Mouse (Mus musculus): ENCODE measurements around the gene Usp15. TPM values are rescaled to one million over a fixed set of nuclear protein-coding genes. Genes with fewer than 3 reads are reported as not detected.

Usp15 gene
- polyA plus RNA-seq, 1 experiment from 2014 or later = 52.7 TPM

GRCm38 (mm10) chr10:123199615-123200319, 3.0 kb upstream of the Usp15 start:
- in situ Hi-C loops (cut with MboI; ENCODE audit: low pct_unique_long_range_greater_than_20kb) = no loop called here

GRCm38 (mm10) chr10:123199119-123199518, 2.3 kb upstream of the Usp15 start:
- ChIA-PET POLR2A (no interaction called here), CTCF (no interaction called here)
- in situ Hi-C loops (cut with MboI; ENCODE audit: low pct_unique_long_range_greater_than_20kb) = no loop called here
- H3K27me3 ChIP-seq = no peaks in the 10 kb centered on the region
- no peak for TF ChIP-seq CTCF (IDR thresholded peaks at IDR 0.05)
- DNase-seq (ENCODE audit: low read depth, low spot score) (no peak), ATAC-seq (no peak)

More at GRCm38 (mm10) chr10:123199615-123200319, 3.0 kb upstream of the Usp15 start:
- no peaks in the 10 kb centered on the region for H3K27me3 ChIP-seq
- POLR2A ChIA-PET = no interaction called here
- TF ChIP-seq CTCF (IDR thresholded peaks at IDR 0.05) = no peak
- ATAC-seq (no peak), DNase-seq (ENCODE audit: low read depth, low spot score) (no peak)
- CTCF ChIA-PET = no interaction called here

DNA sequence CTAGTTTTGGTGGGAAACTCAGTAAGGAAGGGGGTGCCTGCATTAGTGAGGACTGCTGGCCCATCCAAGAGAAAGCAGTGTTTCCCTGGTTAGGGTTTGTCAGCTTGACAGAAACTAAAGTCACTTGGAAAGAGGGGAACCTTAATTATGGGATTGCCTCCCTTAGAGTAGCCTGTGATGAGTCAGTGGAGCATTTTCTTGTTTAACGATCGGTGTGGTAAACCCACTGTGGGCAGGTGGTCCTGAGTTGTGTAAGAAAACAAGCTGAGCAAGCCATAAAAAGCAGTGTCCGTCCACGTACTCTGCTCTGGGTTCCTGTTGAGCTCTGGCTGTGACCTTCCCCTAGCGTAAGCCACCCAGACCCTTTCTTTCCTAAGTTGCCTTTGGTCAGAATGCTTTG, 1.4 kb upstream of the Usp15 start:
- no peak for DNase-seq (ENCODE audit: low read depth, low spot score)
- ChIA-PET POLR2A (no interaction called here), CTCF (no interaction called here)
- in situ Hi-C loops (cut with MboI; ENCODE audit: low pct_unique_long_range_greater_than_20kb) = no loop called here
- H3K27me3 ChIP-seq = no peaks in the 10 kb centered on the region
- no peak for TF ChIP-seq CTCF (IDR thresholded peaks at IDR 0.05)
- ATAC-seq = no peak

DNA sequence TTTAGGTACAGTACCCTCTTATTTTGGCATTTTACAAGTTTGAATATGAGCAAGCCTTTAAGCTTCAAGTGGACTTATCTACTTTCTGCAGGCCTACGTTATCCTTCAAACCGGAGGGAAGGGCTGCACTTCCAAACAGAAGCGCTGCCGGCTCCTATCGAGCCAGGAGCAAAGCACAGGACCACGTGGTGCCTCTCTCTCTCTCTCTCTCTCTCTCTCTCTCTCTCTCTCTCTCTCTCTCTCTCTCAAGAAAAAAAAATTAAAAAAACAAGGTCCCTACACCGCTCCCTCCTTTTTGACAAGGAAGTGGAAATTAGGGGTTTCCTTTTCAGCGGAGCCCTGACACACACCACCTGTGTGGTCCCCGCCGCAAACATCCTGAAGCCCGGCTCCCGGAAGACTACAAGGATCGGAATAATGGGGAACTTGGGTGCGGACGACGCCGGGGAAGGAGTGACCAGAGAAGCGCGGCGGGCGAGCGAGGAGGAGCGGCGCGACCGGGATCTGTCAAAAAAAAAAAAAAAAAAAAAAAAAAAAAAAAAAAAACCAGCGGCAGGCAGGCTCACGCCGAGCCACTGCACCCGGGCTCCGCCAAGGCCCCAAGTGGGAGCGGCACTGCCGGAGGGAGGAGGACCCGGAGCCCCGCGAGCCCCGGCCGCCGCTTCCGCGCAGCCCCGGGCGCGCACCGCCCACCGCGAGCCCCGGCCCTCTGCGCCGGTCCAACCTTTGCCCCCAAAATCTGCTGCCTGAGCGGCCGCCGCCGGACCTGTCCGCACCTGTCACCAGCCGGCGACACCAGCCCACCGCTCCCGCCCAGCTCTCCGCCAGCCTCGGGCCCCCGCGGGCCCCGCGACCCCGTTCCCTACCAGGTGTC, 597 bp downstream of the Usp15 start:
- ATAC-seq = peak; percentile 52
- ChIA-PET POLR2A (interaction anchor here (0.5 kb wide), 1 partner anchor 403 kb away, joined by 3 read pairs; no protein-coding TSS in a partner anchor), CTCF (no interaction called here)
- TF ChIP-seq CTCF (IDR thresholded peaks at IDR 0.05) = no peak
- peak; percentile 6 for DNase-seq (ENCODE audit: low read depth, low spot score)
- H3K27me3 ChIP-seq = no peaks in the 10 kb centered on the region
- in situ Hi-C loops (cut with MboI; ENCODE audit: low pct_unique_long_range_greater_than_20kb) = no loop called here

- no peak for DNase-seq (ENCODE audit: low read depth, low spot score)
- CTCF ChIA-PET = no interaction called here
- POLR2A ChIA-PET = interaction anchor here (0.5 kb wide), 1 partner anchor 403 kb away, joined by 3 read pairs; no protein-coding TSS in a partner anchor
- H3K27me3 ChIP-seq = no peaks in the 10 kb centered on the region
- in situ Hi-C loops (cut with MboI; ENCODE audit: low pct_unique_long_range_greater_than_20kb) = no loop called here
- ATAC-seq = no peak
- no peak for TF ChIP-seq CTCF (IDR thresholded peaks at IDR 0.05)
These were observed 1.3 kb downstream of the Usp15 start for GRCm38 (mm10) chr10:123195501-123195900.

- DNase-seq (ENCODE audit: low read depth, low spot score) = no peak
- ATAC-seq = no peak
- no peak for TF ChIP-seq CTCF (IDR thresholded peaks at IDR 0.05)
- in situ Hi-C loops (cut with MboI; ENCODE audit: low pct_unique_long_range_greater_than_20kb) = no loop called here
- ChIA-PET CTCF (no interaction called here), POLR2A (no interaction called here)
- no peaks in the 10 kb centered on the region for H3K27me3 ChIP-seq
These were observed 5.8 kb downstream of the Usp15 start for GRCm38 (mm10) chr10:123191038-123191437.

DNA sequence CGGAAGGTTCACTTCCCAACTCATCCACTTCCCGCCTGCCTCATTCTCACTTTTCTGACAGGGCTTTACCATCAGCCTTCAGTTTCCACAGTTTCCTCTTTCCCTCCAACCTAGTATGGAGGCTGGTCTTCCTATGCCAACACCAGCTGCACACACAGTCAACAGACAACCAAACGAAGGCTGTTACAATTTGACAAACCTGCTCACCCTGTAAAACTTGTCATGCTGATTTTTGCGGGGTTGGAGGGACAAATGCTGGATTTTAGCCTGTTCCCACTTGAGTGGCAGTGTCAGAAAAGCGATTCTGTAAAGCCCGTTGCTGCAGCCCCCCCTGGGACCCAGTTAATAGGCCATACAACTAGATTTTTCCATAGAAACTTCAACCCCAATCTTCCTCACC, 9.5 kb downstream of the Usp15 start:
- ATAC-seq = no peak
- in situ Hi-C loops (cut with MboI; ENCODE audit: low pct_unique_long_range_greater_than_20kb) = no loop called here
- POLR2A ChIA-PET = no interaction called here
- no peaks in the 10 kb centered on the region for H3K27me3 ChIP-seq
- TF ChIP-seq CTCF (IDR thresholded peaks at IDR 0.05) = no peak
- no peak for DNase-seq (ENCODE audit: low read depth, low spot score)
- CTCF ChIA-PET = interaction anchor here (1.3 to 1.5 kb wide), 2 partner anchors 12 to 18 kb away, joined by 4 read pairs; no protein-coding TSS in a partner anchor

- CTCF ChIA-PET = no interaction called here
- ATAC-seq (no peak), DNase-seq (ENCODE audit: low read depth, low spot score) (no peak)
- TF ChIP-seq CTCF (IDR thresholded peaks at IDR 0.05) = no peak
- in situ Hi-C loops (cut with MboI; ENCODE audit: low pct_unique_long_range_greater_than_20kb) = no loop called here
- H3K27me3 ChIP-seq = no peaks in the 10 kb centered on the region
- POLR2A ChIA-PET = no interaction called here
These were observed 10.9 kb downstream of the Usp15 start for GRCm38 (mm10) chr10:123185907-123186306.

GRCm38 (mm10) chr10:123183743-123184142, 13.1 kb downstream of the Usp15 start:
- ChIA-PET CTCF (no interaction called here), POLR2A (no interaction called here)
- no peaks in the 10 kb centered on the region for H3K27me3 ChIP-seq
- in situ Hi-C loops (cut with MboI; ENCODE audit: low pct_unique_long_range_greater_than_20kb) = no loop called here
- DNase-seq (ENCODE audit: low read depth, low spot score) = peak; percentile 4
- no peak for TF ChIP-seq CTCF (IDR thresholded peaks at IDR 0.05)
- ATAC-seq = peak; percentile 54

GRCm38 (mm10) chr10:123183243-123183642, 13.6 kb downstream of the Usp15 start:
- no peaks in the 10 kb centered on the region for H3K27me3 ChIP-seq
- ChIA-PET CTCF (no interaction called here), POLR2A (no interaction called here)
- ATAC-seq (no peak), DNase-seq (ENCODE audit: low read depth, low spot score) (no peak)
- in situ Hi-C loops (cut with MboI; ENCODE audit: low pct_unique_long_range_greater_than_20kb) = no loop called here
- TF ChIP-seq CTCF (IDR thresholded peaks at IDR 0.05) = no peak

DNA sequence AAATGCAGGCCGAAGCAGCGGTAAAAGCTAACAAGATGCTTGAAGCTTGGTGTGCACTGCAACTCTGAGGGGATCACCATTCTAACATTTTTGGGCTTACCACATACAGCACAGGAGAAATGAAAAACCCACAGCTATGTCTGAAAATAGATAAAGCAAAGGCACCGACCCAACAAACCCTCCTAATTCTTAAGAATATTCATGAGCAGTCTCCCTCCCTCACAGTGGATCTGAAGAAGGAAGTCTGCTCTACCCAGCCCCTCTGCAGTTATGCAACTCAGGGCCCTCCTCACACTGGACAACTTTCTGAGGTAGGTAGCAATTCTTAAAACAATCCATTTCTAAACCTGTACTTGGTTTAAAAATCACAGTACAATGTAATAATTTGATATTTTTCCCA, 14.4 kb downstream of the Usp15 start:
- DNase-seq (ENCODE audit: low read depth, low spot score) (no peak), ATAC-seq (no peak)
- H3K27me3 ChIP-seq = no peaks in the 10 kb centered on the region
- ChIA-PET POLR2A (no interaction called here), CTCF (interaction anchor here (1.0 kb wide), 1 partner anchor 13 kb away, joined by 3 read pairs; no protein-coding TSS in a partner anchor)
- in situ Hi-C loops (cut with MboI; ENCODE audit: low pct_unique_long_range_greater_than_20kb) = no loop called here
- no peak for TF ChIP-seq CTCF (IDR thresholded peaks at IDR 0.05)

Data from Patski (cell line).